Mouse (Mus musculus) olfactory bulb, adult 2 months (tissue): ENCODE data around the gene Slc15a3. TPM values are rescaled to one million over a fixed set of nuclear protein-coding genes. Genes with fewer than 3 reads are reported as not detected.

Experiments used
- H3K27ac ChIP-seq: fragments of 200-500 bp; 2 replicates; pipeline ENCODE4 v1.5.1; 2012; ENCODE audit warnings: low read depth, low read length; ENCODE audit not compliant: insufficient read depth
- H3K4me1 ChIP-seq: fragments of 200-500 bp; 2 replicates; pipeline ENCODE4 v1.6.1; 2012; ENCODE audit warnings: low read length; ENCODE audit not compliant: control insufficient read depth, insufficient read depth
- H3K4me3 ChIP-seq: fragments of 200-500 bp; 2 replicates; pipeline ENCODE4 v1.5.1; 2012; ENCODE audit warnings: mild to moderate bottlenecking, low read depth, low read length, moderate library complexity; ENCODE audit not compliant: insufficient read depth
- CTCF ChIP-seq: fragments of 200-500 bp; IDR thresholded peaks from 2 replicates; pipeline ENCODE4 v1.5.1; 2012; ENCODE audit warnings: low read depth, mild to moderate bottlenecking, low read length, moderate library complexity; ENCODE audit not compliant: insufficient read depth
- POLR2A ChIP-seq: fragments of 200-500 bp; IDR thresholded peaks from 2 replicates; pipeline ENCODE4 v1.6.1; 2012; ENCODE audit warnings: mild to moderate bottlenecking, low read depth, low read length, moderate library complexity; ENCODE audit not compliant: insufficient read depth
- WGBS: fragments of 180-500 bp; shearing (Covaris S2); methylation state at CpG from one replicate; pipeline ENCODE4 v1.1.7; 2018; 5-methylcytosine and 5-hydroxymethylcytosine counted together
- polyA plus RNA-seq: library from polyadenylated mRNA; stranded (reverse); fragments of >200 nt; gene quantifications from 2 replicates; pipeline ENCODE4 v1.2.4, GENCODE M21; 2012; ENCODE audit warnings: low replicate concordance; ENCODE audit not compliant: missing spikeins, insufficient read depth, insufficient read length

Gene Slc15a3
- polyA plus RNA-seq = not detected in 2 replicates

GRCm38 (mm10) chr19:10839010-10839892 is at the start of gene Slc15a3:
Gene Slc15a3 (plus strand): TSS chr19:10839727.
- TF ChIP-seq POLR2A = no peak
- TF ChIP-seq CTCF = no peak
- Histone ChIP-seq H3K4me3 (no peak within 1 kb of the TSS), H3K4me1 (0 out of 2 replicates have a peak, but pooled peaks cover 5% of the 10 kb centered on the region), H3K27ac (no peak within 1 kb of the TSS)
- WGBS = 84% methylated on average over 15 of the region's 15 CpGs

- no peaks in the 10 kb centered on the region; the same call in 1 of the 2 replicates for H3K4me1 ChIP-seq
- no peak overlapping the region for H3K4me3 ChIP-seq
- TF ChIP-seq CTCF (no peak), POLR2A (no peak)
- WGBS = 75% methylated on average over 9 of the region's 9 CpGs
- no peak overlapping the region for H3K27ac ChIP-seq
Measured at GRCm38 (mm10) chr19:10790323-10790722, 49.2 kb upstream of the Slc15a3 start.

- no peak for TF ChIP-seq CTCF
- TF ChIP-seq POLR2A = no peak
- Histone ChIP-seq H3K4me1 (no peaks in the 10 kb centered on the region), H3K27ac (no peak overlapping the region), H3K4me3 (no peak overlapping the region)
- WGBS = 79% methylated on average over 3 of the region's 3 CpGs
Measured at GRCm38 (mm10) chr19:10793044-10793443, 46.5 kb upstream of the Slc15a3 start.

GRCm38 (mm10) chr19:10794916-10795315 is 44.6 kb upstream of the Slc15a3 start:
- Histone ChIP-seq H3K4me3 (no peak overlapping the region), H3K4me1 (no peaks in the 10 kb centered on the region), H3K27ac (no peak overlapping the region)
- 63% methylated on average over 1 of the region's 1 CpGs for WGBS
- no peak for TF ChIP-seq POLR2A
- TF ChIP-seq CTCF = no peak

- Histone ChIP-seq H3K4me1 (peaks cover 8% of the 10 kb centered on the region), H3K4me3 (no peak overlapping the region), H3K27ac (no peak overlapping the region)
- 75% methylated on average over 10 of the region's 10 CpGs for WGBS
- TF ChIP-seq CTCF (no peak), POLR2A (no peak)
Measured at GRCm38 (mm10) chr19:10798576-10798975, 41.0 kb upstream of the Slc15a3 start.

- Histone ChIP-seq H3K4me1 (peaks cover 8% of the 10 kb centered on the region), H3K4me3 (no peak overlapping the region), H3K27ac (no peak overlapping the region)
- TF ChIP-seq CTCF (no peak), POLR2A (no peak)
- WGBS = 96% methylated on average over 17 of the region's 17 CpGs
Measured at GRCm38 (mm10) chr19:10799155-10799554, 40.4 kb upstream of the Slc15a3 start.

GRCm38 (mm10) chr19:10801070-10801469 is 38.5 kb upstream of the Slc15a3 start:
- TF ChIP-seq CTCF = no peak
- no peak for TF ChIP-seq POLR2A
- no peak overlapping the region for H3K27ac ChIP-seq
- WGBS = 32% methylated on average over 6 of the region's 6 CpGs

GRCm38 (mm10) chr19:10801906-10802305 is 37.6 kb upstream of the Slc15a3 start:
- no peak overlapping the region for H3K27ac ChIP-seq
- H3K4me3 ChIP-seq = no peak overlapping the region
- 92% methylated on average over 6 of the region's 6 CpGs for WGBS
- TF ChIP-seq POLR2A (no peak), CTCF (no peak)
- peaks cover 8% of the 10 kb centered on the region for H3K4me1 ChIP-seq

More at GRCm38 (mm10) chr19:10801070-10801469, 38.5 kb upstream of the Slc15a3 start:
- H3K4me1 ChIP-seq = peaks cover 8% of the 10 kb centered on the region
- no peak overlapping the region for H3K4me3 ChIP-seq

- no peak overlapping the region for H3K4me3 ChIP-seq
- WGBS = 60% methylated on average over 5 of the region's 5 CpGs
- H3K4me1 ChIP-seq = peaks cover 8% of the 10 kb centered on the region
- TF ChIP-seq POLR2A (no peak), CTCF (no peak)
- no peak overlapping the region for H3K27ac ChIP-seq
Measured at GRCm38 (mm10) chr19:10803751-10804150, 35.8 kb upstream of the Slc15a3 start.
